Mouse (Mus musculus): Measurements from ENCODE around the gene Htr2a. TPM values are rescaled to one million over a fixed set of nuclear protein-coding genes. Genes with fewer than 3 reads are reported as not detected.

The Htr2a gene
- polyA plus RNA-seq, 1 experiment: 10.6 TPM

DNA sequence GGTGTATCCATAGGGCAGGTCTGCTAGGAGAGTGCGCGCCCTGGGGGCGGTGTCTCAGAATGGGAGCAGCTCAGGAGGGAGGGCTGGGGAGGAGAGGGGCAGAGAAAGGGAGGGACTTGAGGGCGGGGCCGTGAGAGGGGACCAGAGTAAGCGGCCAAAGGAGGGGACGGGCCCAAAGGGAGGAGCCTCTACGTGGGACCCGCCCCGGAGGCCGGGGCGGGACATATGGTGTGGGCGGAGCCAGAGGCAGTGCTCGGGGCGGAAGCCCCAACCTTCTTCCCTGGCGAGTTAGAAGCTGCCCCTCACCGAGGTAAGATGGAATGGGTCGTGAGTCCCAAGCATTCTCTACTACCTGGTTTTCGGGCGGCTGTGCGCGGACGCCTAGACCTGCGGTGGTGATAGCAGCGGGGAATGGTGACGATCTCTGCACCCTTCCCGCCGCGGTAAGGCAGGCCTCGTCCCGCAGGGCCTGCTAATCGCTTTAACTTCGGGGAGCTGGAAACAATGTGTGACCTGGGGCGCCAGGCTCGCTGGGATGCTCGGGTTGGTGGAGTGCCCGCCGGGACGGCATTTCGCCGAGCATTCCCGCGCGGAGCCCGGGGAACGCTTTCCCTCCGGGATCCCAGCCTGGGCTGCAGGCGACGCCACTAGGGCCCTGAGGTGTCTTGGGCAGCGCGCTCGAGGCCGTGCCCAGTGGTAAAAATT is 91.6 kb downstream of the Htr2a start, which contains the start of gene Esd:
Esd (plus strand) TSS at position 219 of the 705 bp plus-strand sequence.
- Histone ChIP-seq H3K27ac (ENCODE audit: insufficient read depth, low read length) (peak within 1 kb of the TSS; percentile 81), H3K4me1 (ENCODE audit: control insufficient read depth, insufficient read depth, low read length) (peaks cover 3% of the 10 kb centered on the region; the same call in 1 of the 2 replicates), H3K4me3 (ENCODE audit: insufficient read depth, low read length) (peak within 1 kb of the TSS; percentile 71)
- TF ChIP-seq CTCF (IDR thresholded peaks at IDR 0.05; ENCODE audit: borderline replicate concordance, insufficient read depth, low read length) (no peak), POLR2A (IDR thresholded peaks at IDR 0.05; ENCODE audit: low read depth, low read length) (peak; percentile 96)

DNA sequence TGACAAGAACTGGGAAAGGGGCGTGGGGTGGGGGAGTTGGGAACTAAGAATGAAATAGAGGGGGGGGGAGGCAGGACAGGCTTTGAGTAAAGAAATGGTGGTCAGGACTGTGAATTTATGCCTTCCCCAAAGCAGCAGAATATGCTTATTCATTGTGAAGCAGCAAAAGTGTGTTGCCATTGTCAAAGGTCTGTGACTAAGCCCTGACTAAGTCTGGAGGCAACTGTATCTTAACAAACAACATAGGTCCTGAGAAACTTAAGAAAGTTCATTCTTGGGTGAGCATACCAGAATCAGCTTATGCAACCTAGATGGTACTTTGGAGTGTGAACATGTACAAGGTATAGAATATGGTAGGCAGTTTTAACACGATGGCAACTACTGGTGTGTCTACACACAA is 92.8 kb downstream of the Htr2a start:
- Histone ChIP-seq H3K4me3 (ENCODE audit: insufficient read depth, low read length) (peak overlapping the region; percentile 59), H3K4me1 (ENCODE audit: control insufficient read depth, insufficient read depth, low read length) (peaks cover 3% of the 10 kb centered on the region; the same call in 1 of the 2 replicates), H3K27ac (ENCODE audit: insufficient read depth, low read length) (peak overlapping the region; percentile 81; the same call in 1 of the 2 replicates)
- TF ChIP-seq CTCF (IDR thresholded peaks at IDR 0.05; ENCODE audit: borderline replicate concordance, insufficient read depth, low read length) (no peak), POLR2A (IDR thresholded peaks at IDR 0.05; ENCODE audit: low read depth, low read length) (0 out of 2 replicates have a peak, but pooled peaks have one; percentile 31)

DNA sequence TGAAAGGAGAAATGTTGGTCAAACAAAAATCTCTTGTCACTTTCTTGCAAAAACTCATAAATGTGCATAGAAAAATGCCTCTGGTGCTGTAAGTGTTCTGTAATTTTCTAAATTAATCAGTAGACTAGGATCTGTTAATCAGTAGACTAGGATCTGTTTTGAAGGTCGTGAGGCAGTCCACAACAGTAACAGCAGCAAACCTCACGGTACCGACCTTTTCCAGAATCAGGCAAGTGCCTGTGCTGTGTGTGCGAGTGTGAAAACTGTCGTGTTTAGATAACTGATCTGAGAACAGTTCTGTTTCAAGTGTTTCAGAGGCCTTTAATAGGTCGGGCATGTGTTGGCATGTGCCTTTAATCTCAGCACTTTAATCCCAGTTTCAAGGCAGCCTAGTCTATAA is 94.8 kb downstream of the Htr2a start:
- TF ChIP-seq POLR2A (IDR thresholded peaks at IDR 0.05; ENCODE audit: low read depth, low read length) (no peak), CTCF (IDR thresholded peaks at IDR 0.05; ENCODE audit: borderline replicate concordance, insufficient read depth, low read length) (no peak)
- Histone ChIP-seq H3K4me3 (ENCODE audit: insufficient read depth, low read length) (no peak overlapping the region), H3K27ac (ENCODE audit: insufficient read depth, low read length) (no peak overlapping the region), H3K4me1 (ENCODE audit: control insufficient read depth, insufficient read depth, low read length) (peaks cover 3% of the 10 kb centered on the region; the same call in 1 of the 2 replicates)

DNA sequence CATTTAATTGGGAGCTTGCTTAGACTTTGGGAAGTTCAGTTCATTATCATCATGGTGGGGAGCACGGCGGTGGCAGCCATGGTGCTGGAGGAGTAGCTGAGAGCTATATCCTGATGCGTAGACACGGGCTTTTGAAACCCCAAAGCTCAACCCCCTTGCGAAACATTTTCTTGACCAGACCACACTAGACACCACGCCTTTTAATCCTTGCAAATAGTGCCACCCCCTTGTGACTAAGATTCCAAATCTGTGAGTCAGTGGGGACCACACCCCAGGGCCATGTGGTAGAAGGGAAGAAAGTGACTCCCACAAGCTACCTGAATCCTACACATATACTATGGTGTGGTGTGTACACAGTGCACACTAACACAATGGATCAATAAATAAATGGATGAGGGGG is 96.2 kb downstream of the Htr2a start:
- no peak for TF ChIP-seq CTCF (IDR thresholded peaks at IDR 0.05; ENCODE audit: borderline replicate concordance, insufficient read depth, low read length)
- no peak for TF ChIP-seq POLR2A (IDR thresholded peaks at IDR 0.05; ENCODE audit: low read depth, low read length)
- no peak overlapping the region for H3K4me3 ChIP-seq (ENCODE audit: insufficient read depth, low read length)

More for the DNA sequence above, 96.2 kb downstream of the Htr2a start:
- Histone ChIP-seq H3K27ac (ENCODE audit: insufficient read depth, low read length) (no peak overlapping the region), H3K4me1 (ENCODE audit: control insufficient read depth, insufficient read depth, low read length) (peaks cover 3% of the 10 kb centered on the region; the same call in 1 of the 2 replicates)

Other genes starting within 250 kb of the Htr2a start
- 509 and 883 TPM in 2 replicates for gene Esd, start 91.5 kb downstream of the Htr2a start, polyA plus RNA-seq (2011; ENCODE audit: insufficient read length, low read depth, missing spikeins)